Mouse (Mus musculus): ENCODE measurements around the gene Cypt1. TPM values are rescaled to one million over a fixed set of nuclear protein-coding genes. Genes with fewer than 3 reads are reported as not detected.

Gene Cypt1
- polyA plus RNA-seq (2015; fragmentation: Nextera tagmentation; extraction: Ambion mirVana) = not detected in 2 replicates

DNA sequence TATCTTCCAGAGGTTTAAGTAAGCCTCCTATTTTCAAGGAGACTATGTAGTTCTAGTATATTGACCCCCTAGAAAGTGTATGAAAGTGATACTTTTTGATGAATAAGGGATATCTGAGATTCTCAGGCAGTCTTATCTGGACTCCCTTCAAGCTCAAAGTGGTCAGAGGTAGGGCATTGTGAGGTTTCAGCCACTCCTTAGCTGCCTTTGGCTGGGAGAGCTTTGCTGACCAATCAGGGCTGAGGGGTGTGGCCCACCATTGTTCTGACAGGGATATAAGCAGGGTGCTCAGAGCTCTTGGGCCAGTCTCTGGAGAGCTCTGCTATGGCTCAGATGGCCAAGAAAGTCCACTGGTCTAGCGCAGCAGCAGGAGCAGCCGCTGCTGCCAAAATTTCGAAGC, at the start of gene Cypt1:
TSS of gene Cypt1 (plus strand) at position 301 of the 400 bp plus-strand sequence.
- no peak within 1 kb of the TSS for H3K4me3 ChIP-seq (replicated peaks)
- 89% methylated on average over 3 of the region's 3 CpGs for WGBS
- no peak within 1 kb of the TSS for H3K9ac ChIP-seq
- H3K27me3 ChIP-seq (replicated peaks) = no peaks in the 10 kb centered on the region
- no peak within 1 kb of the TSS for H3K4me2 ChIP-seq
- no peaks in the 10 kb centered on the region for H3K4me1 ChIP-seq
- H3K36me3 ChIP-seq = no peaks in the 10 kb centered on the region
- H3K27ac ChIP-seq = no peak within 1 kb of the TSS
- ATAC-seq (ENCODE audit: insufficient read depth, low FRiP score, low read depth) = no peak
- no peaks in the 10 kb centered on the region for H3K9me3 ChIP-seq

DNA sequence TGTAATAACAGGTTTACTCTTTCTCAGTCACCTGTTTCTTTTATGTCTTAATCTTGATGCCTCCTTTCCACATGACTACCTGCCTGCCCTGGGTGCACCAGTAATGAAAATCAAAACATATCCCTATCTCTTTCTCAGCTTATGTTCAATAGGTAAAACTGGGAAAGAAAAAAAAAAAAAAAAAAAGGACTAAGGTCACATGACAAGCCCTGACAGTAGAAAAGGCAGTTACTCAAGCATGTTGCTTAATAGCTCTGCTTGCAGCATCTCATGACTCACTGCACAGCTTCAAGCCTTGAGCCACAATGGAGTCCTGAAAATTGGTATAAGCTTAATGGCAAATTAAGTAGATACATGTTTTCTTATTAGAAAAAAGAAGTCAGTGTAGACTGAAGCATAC, 24.1 kb downstream of the Cypt1 start:
- ATAC-seq (ENCODE audit: insufficient read depth, low FRiP score, low read depth) = no peak
- Histone ChIP-seq H3K4me2 (no peak overlapping the region), H3K27me3 (replicated peaks) (no peaks in the 10 kb centered on the region), H3K4me1 (no peaks in the 10 kb centered on the region), H3K9me3 (no peaks in the 10 kb centered on the region), H3K27ac (no peak overlapping the region), H3K9ac (no peak overlapping the region), H3K4me3 (replicated peaks) (no peak overlapping the region), H3K36me3 (no peaks in the 10 kb centered on the region)

DNA sequence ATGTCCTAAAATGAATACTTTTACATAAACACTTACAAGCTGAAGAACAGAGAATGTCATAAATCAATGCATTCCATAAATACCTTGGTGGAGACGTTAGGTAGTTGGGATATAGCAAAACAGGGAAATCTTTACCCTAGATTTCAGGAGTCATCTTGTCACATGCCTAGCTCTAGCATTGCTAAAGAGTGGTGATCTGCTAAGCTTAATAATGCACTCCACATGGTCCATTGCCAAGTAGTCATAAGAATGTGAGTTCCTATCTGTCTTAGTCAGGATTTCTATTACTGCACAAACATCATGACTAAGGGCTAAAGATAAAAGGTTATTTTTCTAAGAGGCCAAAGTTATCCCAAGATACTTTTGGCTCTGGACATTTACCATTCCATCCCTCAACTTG, 34.4 kb downstream of the Cypt1 start:
- Histone ChIP-seq H3K27me3 (replicated peaks) (no peaks in the 10 kb centered on the region), H3K9ac (no peak overlapping the region), H3K4me3 (replicated peaks) (no peak overlapping the region), H3K4me1 (no peaks in the 10 kb centered on the region), H3K36me3 (no peaks in the 10 kb centered on the region), H3K9me3 (no peaks in the 10 kb centered on the region), H3K27ac (no peak overlapping the region), H3K4me2 (no peak overlapping the region)
- 31% methylated on average over 1 of the region's 1 CpGs for WGBS
- ATAC-seq (ENCODE audit: insufficient read depth, low FRiP score, low read depth) = no peak

DNA sequence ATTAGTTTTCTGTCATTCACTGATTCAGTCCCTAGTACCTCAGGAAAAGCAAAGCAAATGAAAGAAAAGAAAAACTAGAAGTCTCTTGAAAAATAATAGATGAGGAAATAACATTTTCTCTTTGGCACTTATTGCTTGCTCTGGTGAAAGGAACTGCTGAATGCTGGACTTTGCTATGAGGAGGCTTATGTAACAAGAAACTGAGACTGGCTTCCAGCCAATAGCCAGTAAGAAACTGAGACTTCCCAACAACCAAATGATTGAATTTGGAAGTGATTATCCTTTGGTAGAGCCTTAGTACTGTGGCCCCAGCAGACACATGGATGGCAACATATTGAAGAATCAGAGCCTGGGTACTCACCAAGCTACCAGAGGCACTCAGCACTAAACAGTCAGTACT, 35.8 kb downstream of the Cypt1 start:
- Histone ChIP-seq H3K4me3 (replicated peaks) (no peak overlapping the region), H3K27ac (no peak overlapping the region), H3K4me2 (no peak overlapping the region), H3K27me3 (replicated peaks) (no peaks in the 10 kb centered on the region), H3K36me3 (no peaks in the 10 kb centered on the region), H3K9ac (no peak overlapping the region), H3K9me3 (no peaks in the 10 kb centered on the region), H3K4me1 (no peaks in the 10 kb centered on the region)
- no peak for ATAC-seq (ENCODE audit: insufficient read depth, low FRiP score, low read depth)

Other genes with a start within 250 kb of the Cypt1 start
- gene Maoa, start 96.8 kb downstream of the Cypt1 start, polyA plus RNA-seq (2015; fragmentation: Nextera tagmentation; extraction: Ambion mirVana) = 16.4 TPM in 2 replicates

Measured in stomach, embryonic 15.5 days (tissue).